Mouse (Mus musculus) MEL (cell line): ENCODE measurements at regions not wholly inside any gene's neighbourhood (a gene's known extent, or its start where the extent isn't known, plus 50 kb on each side); places are given as distances from the start of the nearest gene placed in this dataset.
"Not testable (repeated sequence)": the region's sequence is repeated elsewhere in the genome, so short reads cannot be mapped to it uniquely, and the experiment has no call there.

Source experiments
- DNase-seq: peaks from one replicate; pipeline ENCODE4 v3.0.0; 2011; ENCODE audit warnings: low read depth, low spot score
- H3K27ac ChIP-seq: 2 replicates; pipeline ENCODE4 v1.5.1; 2012; ENCODE audit warnings: low read depth, mild to moderate bottlenecking, control low read depth, low read length, moderate library complexity; ENCODE audit not compliant: control insufficient read depth
- H3K27me3 ChIP-seq, 2 experiments: fragments of 150-350 bp in 1 of 2; sonication (generic) in 1 of 2; 2 replicates each; pipeline ENCODE4 v1.6.1; 2012; ENCODE audit warnings: low read length in 2 of 2, mild to moderate bottlenecking in 2 of 2, improper control_type of control experiment in 1 of 2, moderate library complexity in 1 of 2; ENCODE audit not compliant: insufficient read depth in 2 of 2, control insufficient read depth in 1 of 2
- H3K36me3 ChIP-seq, 2 experiments: 2 replicates each; pipeline ENCODE4 v1.6.1; 2012 to 2014; ENCODE audit warnings: low read length in 2 of 2, improper control_type of control experiment in 1 of 2, inconsistent platforms in 1 of 2, mild to moderate bottlenecking in 1 of 2; ENCODE audit not compliant: insufficient read depth in 2 of 2, control insufficient read depth in 1 of 2
- H3K4me1 ChIP-seq, 2 experiments: fragments of 150-350 bp in 1 of 2; sonication (generic) in 1 of 2; 2 replicates each; pipeline ENCODE4 v1.6.1; 2012; ENCODE audit warnings: low read length in 2 of 2, improper control_type of control experiment in 1 of 2, mild to moderate bottlenecking in 1 of 2; ENCODE audit not compliant: insufficient read depth in 2 of 2, control insufficient read depth in 1 of 2
- H3K4me3 ChIP-seq, 2 experiments: fragments of 150-350 bp in 1 of 2; sonication (generic) in 1 of 2; 2 replicates each; pipeline ENCODE4 v1.5.1; 2012; ENCODE audit warnings: low read depth in 2 of 2, low read length in 2 of 2, mild to moderate bottlenecking in 2 of 2, moderate library complexity in 2 of 2, control low read depth in 1 of 2, improper control_type of control experiment in 1 of 2; ENCODE audit not compliant: control insufficient read depth in 1 of 2, insufficient read depth in 1 of 2
- H3K79me2 ChIP-seq: 2 replicates; pipeline ENCODE4 v1.6.1; 2012; ENCODE audit warnings: mild to moderate bottlenecking, low read length, moderate library complexity; ENCODE audit not compliant: control insufficient read depth, poor library complexity, insufficient read depth
- H3K9ac ChIP-seq: 2 replicates; pipeline ENCODE4 v1.6.1; 2012; ENCODE audit warnings: low read depth, mild to moderate bottlenecking, control low read depth, low read length, moderate library complexity; ENCODE audit not compliant: control insufficient read depth, poor library complexity, severe bottlenecking
- H3K9me3 ChIP-seq: fragments of 150-350 bp; sonication (generic); replicated peaks from 2 replicates; pipeline ENCODE4 v1.6.1; 2012; ENCODE audit warnings: mild to moderate bottlenecking, low read length, improper control_type of control experiment, moderate library complexity; ENCODE audit not compliant: insufficient read depth
- CHD1 ChIP-seq: IDR thresholded peaks from 2 replicates; pipeline ENCODE4 v1.6.1; 2012; ENCODE audit warnings: low read depth, mild to moderate bottlenecking, inconsistent platforms, low read length, improper control_type of control experiment
- CHD2 ChIP-seq: IDR thresholded peaks from 2 replicates; pipeline ENCODE4 v1.6.1; 2011; ENCODE audit warnings: low read length, improper control_type of control experiment
- ELF1 ChIP-seq: IDR thresholded peaks from 2 replicates; pipeline ENCODE4 v1.6.1; 2014; ENCODE audit warnings: low read depth, mild to moderate bottlenecking, inconsistent platforms, low read length, improper control_type of control experiment, moderate library complexity
- EP300 ChIP-seq, 2 experiments: IDR thresholded peaks; 2 replicates each; pipeline ENCODE4 v1.6.1; 2011; ENCODE audit warnings: improper control_type of control experiment in 2 of 2, low read length in 2 of 2, low read depth in 1 of 2, mild to moderate bottlenecking in 1 of 2
- HCFC1 ChIP-seq: IDR thresholded peaks from 2 replicates; pipeline ENCODE4 v1.6.1; 2012; ENCODE audit warnings: low read depth, mild to moderate bottlenecking, inconsistent platforms, low read length, improper control_type of control experiment, moderate library complexity
- KAT2A ChIP-seq: conservative IDR thresholded peaks from 2 replicates; pipeline ENCODE4 v1.6.1; 2012; ENCODE audit warnings: low read depth, low read length, improper control_type of control experiment, inconsistent platforms
- MAFK ChIP-seq: IDR thresholded peaks from 2 replicates; pipeline ENCODE4 v1.6.1; 2011; ENCODE audit warnings: low read depth, mild to moderate bottlenecking, low read length, improper control_type of control experiment, borderline replicate concordance
- MXI1 ChIP-seq: IDR thresholded peaks from 2 replicates; pipeline ENCODE4 v1.6.1; 2011; ENCODE audit warnings: mild to moderate bottlenecking, low read depth, low read length, improper control_type of control experiment
- MYB ChIP-seq: IDR thresholded peaks from 2 replicates; pipeline ENCODE4 v1.6.1; 2011; ENCODE audit warnings: mild to moderate bottlenecking, low read depth, low read length, improper control_type of control experiment
- NELFE ChIP-seq: IDR thresholded peaks from 2 replicates; pipeline ENCODE4 v1.6.1; 2011; ENCODE audit warnings: low read depth, low read length, improper control_type of control experiment
- NRF1 ChIP-seq: IDR thresholded peaks from 2 replicates; pipeline ENCODE4 v1.6.1; 2014; ENCODE audit warnings: low read depth, mild to moderate bottlenecking, inconsistent platforms, low read length, improper control_type of control experiment, moderate library complexity; ENCODE audit not compliant: poor library complexity, insufficient read depth, severe bottlenecking
- POLR2A ChIP-seq, 2 experiments: IDR thresholded peaks; 2 replicates each; pipeline ENCODE4 v1.6.1; 2011 to 2012; ENCODE audit warnings: low read length in 2 of 2, mild to moderate bottlenecking in 2 of 2, control low read depth in 1 of 2, improper control_type of control experiment in 1 of 2, low read depth in 1 of 2, moderate library complexity in 1 of 2; ENCODE audit not compliant: control insufficient read depth in 1 of 2, insufficient read depth in 1 of 2, poor library complexity in 1 of 2
- POLR2AphosphoS2 ChIP-seq: IDR thresholded peaks from 2 replicates; pipeline ENCODE4 v1.6.1; 2011; ENCODE audit warnings: low read length, improper control_type of control experiment
- POLR2AphosphoS5 ChIP-seq: IDR thresholded peaks from 2 replicates; pipeline ENCODE4 v1.6.1; 2012; ENCODE audit warnings: low read depth, borderline replicate concordance, mild to moderate bottlenecking, inconsistent platforms, low read length, moderate library complexity, mixed read lengths
- RAD21 ChIP-seq: IDR thresholded peaks from 2 replicates; pipeline ENCODE4 v1.6.1; 2011; ENCODE audit warnings: mild to moderate bottlenecking, low read depth, low read length, improper control_type of control experiment
- RCOR1 ChIP-seq: IDR thresholded peaks from 2 replicates; pipeline ENCODE4 v1.6.1; 2012; ENCODE audit warnings: low read depth, mild to moderate bottlenecking, inconsistent platforms, low read length, improper control_type of control experiment
- SIN3A ChIP-seq: IDR thresholded peaks from 2 replicates; pipeline ENCODE4 v1.6.1; 2012; ENCODE audit warnings: low read length, improper control_type of control experiment, inconsistent platforms
- SMC3 ChIP-seq: IDR thresholded peaks from 2 replicates; pipeline ENCODE4 v1.6.1; 2011; ENCODE audit warnings: low read depth, low read length, improper control_type of control experiment
- TAL1 ChIP-seq: IDR thresholded peaks from 2 replicates; pipeline ENCODE4 v1.6.1; 2012; ENCODE audit warnings: mild to moderate bottlenecking, inconsistent platforms, low read length, moderate library complexity, mixed read lengths
- TCF12 ChIP-seq: IDR thresholded peaks from 2 replicates; pipeline ENCODE4 v1.6.1; 2014; ENCODE audit warnings: low read depth, mild to moderate bottlenecking, inconsistent platforms, low read length, improper control_type of control experiment, moderate library complexity
- USF1 ChIP-seq: IDR thresholded peaks from 2 replicates; pipeline ENCODE4 v1.6.1; 2014; ENCODE audit warnings: low read depth, mild to moderate bottlenecking, inconsistent platforms, low read length, improper control_type of control experiment, moderate library complexity
- USF2 ChIP-seq, 2 experiments: IDR thresholded peaks; 2 replicates each; pipeline ENCODE4 v1.6.1; 2011 to 2012; ENCODE audit warnings: improper control_type of control experiment in 2 of 2, low read length in 2 of 2, borderline replicate concordance in 1 of 2, inconsistent platforms in 1 of 2, low read depth in 1 of 2, mild to moderate bottlenecking in 1 of 2; ENCODE audit not compliant: insufficient read depth in 1 of 2
- ZNF384 ChIP-seq: IDR thresholded peaks from 2 replicates; pipeline ENCODE4 v1.6.1; 2012; ENCODE audit warnings: low read depth, mild to moderate bottlenecking, inconsistent platforms, low read length, improper control_type of control experiment

- Histone ChIP-seq H3K4me3 (no peak overlapping the region), H3K4me1 (no peaks in the 10 kb centered on the region), H3K79me2 (no peaks in the 10 kb centered on the region), H3K36me3 (no peaks in the 10 kb centered on the region), H3K27me3 (no peaks in the 10 kb centered on the region; a peak in 1 of 4 replicates), H3K27ac (no peak overlapping the region), H3K9ac (no peak overlapping the region), H3K9me3 (no peaks in the 10 kb centered on the region)
- no peak for TF ChIP-seq TAL1
- TF ChIP-seq NELFE: no peak
- no peak for TF ChIP-seq ZNF384
- no peak for TF ChIP-seq RCOR1
- no peak for TF ChIP-seq POLR2A (IDR thresholded peaks at IDR 0.05; ENCODE audit: control insufficient read depth in 1 of 2, insufficient read depth in 1 of 2, low read depth in 1 of 2, low read length in 2 of 2, poor library complexity in 1 of 2)
- no peak for TF ChIP-seq SIN3A
- no peak for TF ChIP-seq POLR2AphosphoS5
- TF ChIP-seq POLR2AphosphoS2: no peak
- no peak for TF ChIP-seq RAD21
- TF ChIP-seq SMC3: no peak
- TF ChIP-seq NRF1: no peak
- no peak for TF ChIP-seq ELF1
- TF ChIP-seq MYB: no peak
- no peak for TF ChIP-seq USF2 (IDR thresholded peaks at IDR 0.05; ENCODE audit: borderline replicate concordance in 1 of 2, insufficient read depth in 1 of 2, low read depth in 1 of 2, low read length in 2 of 2)
- no peak for TF ChIP-seq MXI1
- no peak for TF ChIP-seq KAT2A
- TF ChIP-seq TCF12: no peak
- TF ChIP-seq USF1: no peak
- no peak for TF ChIP-seq CHD2
- DNase-seq: no peak
Measured at GRCm38 (mm10) chr10:30327849-30328248, 127.5 kb upstream of the Cenpw start.

- Histone ChIP-seq H3K9me3 (no peaks in the 10 kb centered on the region), H3K79me2 (no peaks in the 10 kb centered on the region), H3K36me3 (no peaks in the 10 kb centered on the region), H3K9ac (no peak overlapping the region), H3K4me3 (no peak overlapping the region), H3K4me1 (no peaks in the 10 kb centered on the region), H3K27me3 (no peaks in the 10 kb centered on the region; a peak in 1 of 4 replicates), H3K27ac (no peak overlapping the region)
- TF ChIP-seq EP300 (IDR thresholded peaks at IDR 0.05; ENCODE audit: low read depth in 1 of 2, low read length in 2 of 2): no peak
- no peak for TF ChIP-seq MAFK
- no peak for TF ChIP-seq TCF12
- TF ChIP-seq ZNF384: no peak
- no peak for TF ChIP-seq NRF1
- no peak for TF ChIP-seq RAD21
- TF ChIP-seq HCFC1: no peak
- TF ChIP-seq KAT2A: no peak
- no peak for TF ChIP-seq USF1
- no peak for TF ChIP-seq TAL1
- TF ChIP-seq CHD1: no peak
- TF ChIP-seq POLR2AphosphoS2: no peak
- TF ChIP-seq SIN3A: no peak
- no peak for TF ChIP-seq ELF1
- TF ChIP-seq SMC3: no peak
- no peak for TF ChIP-seq MXI1
- no peak for DNase-seq
Measured at GRCm38 (mm10) chr10:30326861-30327260, 126.5 kb upstream of the Cenpw start.

DNA sequence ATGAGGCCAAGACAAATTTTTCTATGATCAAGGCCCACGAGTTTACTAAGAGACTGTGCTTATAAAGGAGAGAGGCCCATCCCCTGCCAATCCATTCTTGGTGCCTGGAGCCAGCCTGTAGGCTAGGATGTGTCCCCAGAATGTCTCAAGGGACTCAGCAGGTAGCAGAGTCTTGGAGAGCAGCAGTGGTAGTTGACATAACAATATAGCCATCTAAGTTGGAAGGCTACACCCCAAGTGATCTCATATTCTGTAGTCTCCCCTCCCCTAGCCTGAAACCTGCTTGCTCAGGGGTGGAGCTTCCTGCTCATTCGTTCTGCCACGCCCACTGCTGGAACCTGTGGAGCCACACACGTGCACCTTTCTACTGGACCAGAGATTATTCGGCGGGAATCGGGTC lies 95.5 kb upstream of the Cenpw start:
- H3K4me3 ChIP-seq, H3K27ac ChIP-seq, H3K79me2 ChIP-seq, H3K4me1 ChIP-seq, DNase-seq, H3K36me3 ChIP-seq, H3K9ac ChIP-seq, H3K27me3 ChIP-seq, H3K9me3 ChIP-seq: not testable (repeated sequence)
